25 mouse cellular contexts compared by ENCODE assay signal in genomic region chr2:93693101-93693500, GRCm38 (mm10). TPM values are rescaled to one million over a fixed set of nuclear protein-coding genes. Genes with fewer than 3 reads are reported as not detected.
A peak's percentile ranks its signal among the peaks of the same experiment; 100 is the strongest.
DNase-seq lines count a peak whose midpoint lies in the region; ATAC-seq and TF ChIP-seq lines count a peak whose summit lies in the region.
"Had no signal": no experiment of that assay in that cellular context is flagged by ENCODE, and none has a peak within 500 bp of the region (broad histone marks: within the 10 kb centered on the region; RNA-seq: fewer than 3 reads in every experiment).

No protein-coding gene starts in this region.

- H3K9ac ChIP-seq in hindbrain, postnatal 0 days (replicated peaks; ENCODE audit: low read length): no peak overlapping the region
- H3K9ac ChIP-seq in hindbrain, embryonic 14.5 days: no peak overlapping the region
- no peak overlapping the region for H3K9ac ChIP-seq in midbrain, embryonic 14.5 days (replicated peaks; ENCODE audit: low read length)
- H3K9ac ChIP-seq in midbrain, embryonic 15.5 days: no peak overlapping the region
- no peak overlapping the region for H3K9ac ChIP-seq in embryonic facial prominence, embryonic 13.5 days
- H3K9ac ChIP-seq: forebrain, embryonic 13.5 days; liver, embryonic 13.5 days; lung, embryonic 14.5 days; neural tube, embryonic 13.5 days; stomach, embryonic 15.5 days had no signal

- H3K4me2 ChIP-seq in hindbrain, postnatal 0 days (ENCODE audit: low read depth, low read length): no peak overlapping the region
- H3K4me2 ChIP-seq in hindbrain, embryonic 14.5 days (replicated peaks): no peak overlapping the region
- no peak overlapping the region for H3K4me2 ChIP-seq in midbrain, embryonic 14.5 days (ENCODE audit: low read length)
- H3K4me2 ChIP-seq in midbrain, embryonic 15.5 days: no peak overlapping the region
- H3K4me2 ChIP-seq in embryonic facial prominence, embryonic 13.5 days: no peak overlapping the region
- H3K4me2 ChIP-seq: forebrain, embryonic 13.5 days; heart, embryonic 11.5 days; liver, embryonic 13.5 days; lung, embryonic 14.5 days; neural tube, embryonic 13.5 days; stomach, embryonic 15.5 days had no signal

- WGBS in hindbrain, postnatal 0 days: 43% methylated on average over 4 of the region's 4 CpGs
- WGBS in hindbrain, embryonic 14.5 days: 38% methylated on average over 4 of the region's 4 CpGs
- 40% methylated on average over 4 of the region's 4 CpGs for WGBS in midbrain, embryonic 14.5 days
- WGBS in midbrain, embryonic 15.5 days: 43% methylated on average over 4 of the region's 4 CpGs
- 34% methylated on average over 4 of the region's 4 CpGs for WGBS in embryonic facial prominence, embryonic 13.5 days

- DNase-seq in adrenal gland, postnatal 14 days: peak; percentile 23
- DNase-seq in adrenal gland, postnatal 25 days: no peak
- peak; percentile 40 for DNase-seq in hindbrain, postnatal 0 days (ENCODE audit: low spot score)
- no peak for DNase-seq in hindbrain, embryonic 14.5 days (ENCODE audit: low spot score)
- DNase-seq in midbrain, embryonic 14.5 days: peak; percentile 21
- DNase-seq in thymus, postnatal 4 days: no peak
- DNase-seq: cerebellum, adult 18-20 months; gastrocnemius, postnatal 10 days; heart, adult 11 months; kidney, adult 8-10 months; kidney, postnatal 25 days; liver, embryonic 13.5 days; lung, embryonic 14.5 days; thymus, postnatal 25 days had no signal

- H3K9me3 ChIP-seq in hindbrain, postnatal 0 days (ENCODE audit: low read length): no peaks in the 10 kb centered on the region
- H3K9me3 ChIP-seq in hindbrain, embryonic 14.5 days (ENCODE audit: control insufficient read depth, low read length): no peaks in the 10 kb centered on the region
- H3K9me3 ChIP-seq in midbrain, embryonic 14.5 days (ENCODE audit: control insufficient read depth, low read length): no peaks in the 10 kb centered on the region
- H3K9me3 ChIP-seq in midbrain, embryonic 15.5 days: no peaks in the 10 kb centered on the region
- no peaks in the 10 kb centered on the region for H3K9me3 ChIP-seq in embryonic facial prominence, embryonic 13.5 days
- H3K9me3 ChIP-seq: forebrain, embryonic 13.5 days; liver, embryonic 13.5 days; neural tube, embryonic 13.5 days; stomach, embryonic 15.5 days had no signal

- peaks cover 10% of the 10 kb centered on the region; the same call in 1 of the 2 replicates for H3K36me3 ChIP-seq in hindbrain, postnatal 0 days (ENCODE audit: insufficient read depth, low read length)
- H3K36me3 ChIP-seq in hindbrain, embryonic 14.5 days (replicated peaks; ENCODE audit: control insufficient read depth, insufficient read depth): no peaks in the 10 kb centered on the region; the same call in 1 of the 2 replicates
- peaks cover 12% of the 10 kb centered on the region for H3K36me3 ChIP-seq in midbrain, embryonic 14.5 days (ENCODE audit: control insufficient read depth, insufficient read depth, low read length)
- no peaks in the 10 kb centered on the region for H3K36me3 ChIP-seq in midbrain, embryonic 15.5 days (replicated peaks)
- H3K36me3 ChIP-seq in embryonic facial prominence, embryonic 13.5 days: no peaks in the 10 kb centered on the region
- H3K36me3 ChIP-seq: liver, embryonic 13.5 days had no signal

- 0 out of 2 replicates have a peak, but pooled peaks cover 6% of the 10 kb centered on the region for H3K4me1 ChIP-seq in hindbrain, postnatal 0 days (ENCODE audit: insufficient read depth, low read length)
- H3K4me1 ChIP-seq in hindbrain, embryonic 14.5 days (replicated peaks; ENCODE audit: control insufficient read depth, insufficient read depth, low read length): no peaks in the 10 kb centered on the region
- H3K4me1 ChIP-seq in midbrain, embryonic 14.5 days (ENCODE audit: control insufficient read depth, insufficient read depth, low read length): 0 out of 2 replicates have a peak, but pooled peaks cover 5% of the 10 kb centered on the region
- 0 out of 2 replicates have a peak, but pooled peaks cover 2% of the 10 kb centered on the region for H3K4me1 ChIP-seq in midbrain, embryonic 15.5 days
- peaks cover 83% of the 10 kb centered on the region for H3K4me1 ChIP-seq in embryonic facial prominence, embryonic 13.5 days

- ATAC-seq in hindbrain, postnatal 0 days: 0 out of 2 replicates have a peak, but pooled peaks have one; percentile 19
- no peak for ATAC-seq in hindbrain, embryonic 14.5 days (ENCODE audit: low FRiP score)
- ATAC-seq in midbrain, embryonic 14.5 days (ENCODE audit: low FRiP score, low TSS enrichment): no peak
- no peak for ATAC-seq in midbrain, embryonic 15.5 days (replicated peaks)
- no peak for ATAC-seq in embryonic facial prominence, embryonic 13.5 days (ENCODE audit: insufficient number of reproducible peaks, insufficient read depth, low FRiP score, low TSS enrichment, low read depth)
- ATAC-seq: forebrain, embryonic 13.5 days had no signal

- no peak for TF ChIP-seq CTCF in hindbrain, postnatal 0 days (IDR thresholded peaks at IDR 0.05; ENCODE audit: low read depth)

- no peak overlapping the region for H3K4me3 ChIP-seq in hindbrain, postnatal 0 days (ENCODE audit: low read length)
- no peak overlapping the region for H3K4me3 ChIP-seq in hindbrain, embryonic 14.5 days (replicated peaks; ENCODE audit: low read length)
- H3K4me3 ChIP-seq in midbrain, embryonic 14.5 days (replicated peaks; ENCODE audit: low read depth, low read length): no peak overlapping the region
- no peak overlapping the region for H3K4me3 ChIP-seq in midbrain, embryonic 15.5 days
- H3K4me3 ChIP-seq in embryonic facial prominence, embryonic 13.5 days: no peak overlapping the region
- H3K4me3 ChIP-seq: forebrain, embryonic 13.5 days; liver, embryonic 13.5 days; myocyte; neural tube, embryonic 13.5 days; stomach, embryonic 15.5 days had no signal

- H3K27ac ChIP-seq in hindbrain, postnatal 0 days: no peak overlapping the region
- H3K27ac ChIP-seq in hindbrain, embryonic 14.5 days: no peak overlapping the region
- H3K27ac ChIP-seq in midbrain, embryonic 14.5 days (replicated peaks; ENCODE audit: low read depth, low read length): no peak overlapping the region
- H3K27ac ChIP-seq in midbrain, embryonic 15.5 days: no peak overlapping the region
- peak overlapping the region; percentile 55; the same call in 1 of the 2 replicates for H3K27ac ChIP-seq in embryonic facial prominence, embryonic 13.5 days
- H3K27ac ChIP-seq: forebrain, embryonic 13.5 days; liver, embryonic 13.5 days; macrophage; neural tube, embryonic 13.5 days; stomach, embryonic 15.5 days had no signal

- H3K27me3 ChIP-seq in hindbrain, postnatal 0 days (ENCODE audit: insufficient read depth, low read length): no peaks in the 10 kb centered on the region
- no peaks in the 10 kb centered on the region for H3K27me3 ChIP-seq in hindbrain, embryonic 14.5 days (ENCODE audit: control insufficient read depth, insufficient read depth, low read length)
- no peaks in the 10 kb centered on the region for H3K27me3 ChIP-seq in midbrain, embryonic 14.5 days (ENCODE audit: control insufficient read depth, insufficient read depth, low read length)
- H3K27me3 ChIP-seq in midbrain, embryonic 15.5 days (replicated peaks): no peaks in the 10 kb centered on the region
- H3K27me3 ChIP-seq in embryonic facial prominence, embryonic 13.5 days: no peaks in the 10 kb centered on the region
- H3K27me3 ChIP-seq: forebrain, embryonic 13.5 days; liver, embryonic 13.5 days; neural tube, embryonic 13.5 days; stomach, embryonic 15.5 days had no signal

RNA-seq across cellular contexts. Expression of gene Alx4, which starts 50.9 kb away (rescaled TPM):
- total RNA-seq in adrenal gland, postnatal 14 days (2021): 0.41 and 0.48 TPM in 2 replicates
- total RNA-seq in adrenal gland, postnatal 25 days (2021): 0.29 and 0.39 TPM in 2 replicates
- total RNA-seq in hindbrain, postnatal 0 days (2014; rRNA removed): 3.1 and 3.3 TPM in 2 replicates
- 0.54 and 0.61 TPM in 2 replicates for polyA plus RNA-seq in hindbrain, postnatal 0 days (2015; fragmentation: Nextera tagmentation; extraction: Ambion mirVana)
- polyA plus RNA-seq in hindbrain, embryonic 14.5 days (2014; fragmentation: Nextera tagmentation; extraction: Ambion mirVana): 0.46 and 0.53 TPM in 2 replicates
- polyA plus RNA-seq in midbrain, embryonic 14.5 days (2014; fragmentation: Nextera tagmentation; extraction: Ambion mirVana): 0.05 and 0.80 TPM in 2 replicates
- polyA plus RNA-seq in midbrain, embryonic 15.5 days (2015; fragmentation: Nextera tagmentation; extraction: Ambion mirVana): 0.84 and 1.0 TPM in 2 replicates
- 29.3 and 34.1 TPM in 2 replicates for polyA plus RNA-seq in embryonic facial prominence, embryonic 13.5 days (2015; fragmentation: Nextera tagmentation; extraction: Ambion mirVana)
- total RNA-seq: common myeloid progenitor, adult 5-6 weeks; hematopoietic stem cell, adult 5-6 weeks had no signal
- polyA plus RNA-seq: heart, postnatal 0 days; macrophage; myocyte had no signal

Comparison
In these comparisons a context has a peak if more than half of its experiments do, and no peak if none do; other contexts are left out.
1. DNase-seq: peak in adrenal gland, postnatal 14 days (single experiment), hindbrain, postnatal 0 days (single experiment) and midbrain, embryonic 14.5 days (single experiment); none in adrenal gland, postnatal 25 days (single experiment), hindbrain, embryonic 14.5 days (single experiment) and thymus, postnatal 4 days (single experiment).
2. RNA of gene Alx4, which starts 50.9 kb away (polyA plus RNA-seq): 29.3 to 34.1 TPM in embryonic facial prominence, embryonic 13.5 days; 0.84 to 1.0 TPM in midbrain, embryonic 15.5 days, 0.05 to 0.80 TPM in midbrain, embryonic 14.5 days, 0.54 to 0.61 TPM in hindbrain, postnatal 0 days and 0.46 to 0.53 TPM in hindbrain, embryonic 14.5 days; every median in the first group is over 10 times any median in the second.